Mouse (Mus musculus): ENCODE data around the gene Svop.

GRCm38 (mm10) chr5:113993031-113993486 lies 98.3 kb downstream of the Svop start:
- TF ChIP-seq GATA1 (IDR thresholded peaks at IDR 0.05; ENCODE audit: borderline replicate concordance, low read length) (no peak), FLI1 (IDR thresholded peaks at IDR 0.05; ENCODE audit: low read length) (no peak)
